Mouse (Mus musculus) cerebellum, adult 9-11 months (tissue): Measurements from ENCODE around the gene Flnc.

Experiments used
- DNase-seq: peaks from one replicate; pipeline ENCODE4 v3.0.0; 2022

Flnc gene

GRCm38 (mm10) chr6:29494101-29494500 lies 61.0 kb downstream of the Flnc start:
- DNase-seq = no peak

- DNase-seq = no peak
These were observed 63.2 kb downstream of the Flnc start for GRCm38 (mm10) chr6:29496270-29496669.

GRCm38 (mm10) chr6:29497791-29498190 lies 64.7 kb downstream of the Flnc start:
- no peak for DNase-seq

GRCm38 (mm10) chr6:29500177-29500576 lies 67.1 kb downstream of the Flnc start:
- no peak for DNase-seq

- no peak for DNase-seq
These were observed 67.8 kb downstream of the Flnc start for GRCm38 (mm10) chr6:29500810-29501209.

GRCm38 (mm10) chr6:29501599-29501998 lies 68.5 kb downstream of the Flnc start:
- DNase-seq = no peak

- no peak for DNase-seq
These were observed 72.4 kb downstream of the Flnc start for GRCm38 (mm10) chr6:29505493-29505892.

GRCm38 (mm10) chr6:29506834-29507233 lies 73.8 kb downstream of the Flnc start:
- DNase-seq = no peak

- no peak for DNase-seq
These were observed 74.6 kb downstream of the Flnc start, which contains the start of gene Kcp for GRCm38 (mm10) chr6:29507447-29508309. Gene Kcp, minus strand, starts transcription at chr6:29507952.

- DNase-seq = no peak
These were observed 76.0 kb downstream of the Flnc start for GRCm38 (mm10) chr6:29509086-29509485.
